Mouse (Mus musculus) adipocyte (in vitro differentiated cells): Measurements from ENCODE around the gene Got1.
"Not testable (repeated sequence)": the region's sequence is repeated elsewhere in the genome, so short reads cannot be mapped to it uniquely, and the experiment has no call there.

Experiments used
- DNase-seq: peaks from one replicate; pipeline ENCODE4 v3.0.0-alpha.2; 2016; ENCODE audit warnings: low spot score

The Got1 gene

GRCm38 (mm10) chr19:43521362-43521761 is 3.0 kb downstream of the Got1 start:
- no peak for DNase-seq

- no peak for DNase-seq
Observed at GRCm38 (mm10) chr19:43520402-43520801, 4.0 kb downstream of the Got1 start.

GRCm38 (mm10) chr19:43519226-43519625 is 5.2 kb downstream of the Got1 start:
- no peak for DNase-seq

GRCm38 (mm10) chr19:43518261-43518660 is 6.1 kb downstream of the Got1 start:
- no peak for DNase-seq

GRCm38 (mm10) chr19:43517808-43518207 is 6.6 kb downstream of the Got1 start:
- DNase-seq: no peak

GRCm38 (mm10) chr19:43517320-43517719 is 7.1 kb downstream of the Got1 start:
- DNase-seq: no peak

GRCm38 (mm10) chr19:43516397-43517035 is 7.9 kb downstream of the Got1 start:
- no peak for DNase-seq

- DNase-seq: no peak
Observed at GRCm38 (mm10) chr19:43515668-43516396, 8.6 kb downstream of the Got1 start.

- no peak for DNase-seq
Observed at GRCm38 (mm10) chr19:43513874-43514273, 10.5 kb downstream of the Got1 start.

GRCm38 (mm10) chr19:43511621-43512620 is 12.5 kb downstream of the Got1 start:
- DNase-seq: no peak

GRCm38 (mm10) chr19:43510436-43511220 is 13.8 kb downstream of the Got1 start:
- no peak for DNase-seq

- no peak for DNase-seq
Observed at GRCm38 (mm10) chr19:43505441-43505840, 19.0 kb downstream of the Got1 start.

- DNase-seq: not testable (repeated sequence)
Observed at GRCm38 (mm10) chr19:43503593-43503992, 20.8 kb downstream of the Got1 start.

GRCm38 (mm10) chr19:43502630-43503029 is 21.8 kb downstream of the Got1 start:
- DNase-seq: no peak

GRCm38 (mm10) chr19:43498874-43499273 is 25.5 kb downstream of the Got1 start:
- peak; percentile 50 for DNase-seq

- no peak for DNase-seq
Observed at GRCm38 (mm10) chr19:43497440-43497839, 27.0 kb downstream of the Got1 start.

GRCm38 (mm10) chr19:43495846-43496245 is 28.6 kb downstream of the Got1 start:
- DNase-seq: peak; percentile 82

- DNase-seq: no peak
Observed at GRCm38 (mm10) chr19:43494914-43495313, 29.5 kb downstream of the Got1 start.

GRCm38 (mm10) chr19:43493878-43494277 is 30.5 kb downstream of the Got1 start:
- no peak for DNase-seq

- DNase-seq: not testable (repeated sequence)
Observed at GRCm38 (mm10) chr19:43493316-43493715, 31.1 kb downstream of the Got1 start.

GRCm38 (mm10) chr19:43487429-43487828 is 37.0 kb downstream of the Got1 start:
- peak; percentile 87 for DNase-seq

GRCm38 (mm10) chr19:43480512-43480911 is 43.9 kb downstream of the Got1 start:
- DNase-seq: peak; percentile 40
